Mouse (Mus musculus) spleen, embryonic (tissue): Measurements from ENCODE around the gene Htr1f.

Experiments
- CTCF ChIA-PET: fragments of 350-600 bp; sonication (Branson Sonifier 250); formaldehyde crosslinking; loops from one replicate; lab custom pipeline; 2022; lab: Charles Lee

The Htr1f gene

GRCm38 (mm10) chr16:64875384-64875783, 230.3 kb downstream of the Htr1f start:
- CTCF ChIA-PET: no interaction called here
